Mouse (Mus musculus) inflammation-experienced regulatory T-cells, adult 6 months (primary cell): ENCODE data around the gene Irs3. TPM values are rescaled to one million over a fixed set of nuclear protein-coding genes. Genes with fewer than 3 reads are reported as not detected.

ENCODE experiments used
- ATAC-seq: one replicate; pipeline ENCODE4 v1.8.0; 2017
- polyA plus RNA-seq, 3 experiments: library from polyadenylated mRNA; unstranded; fragments of 100-300 nt; shearing (Covaris generic); gene quantifications; one replicate each; pipeline ENCODE4 v1.2.1; 2017

The Irs3 gene
- polyA plus RNA-seq, 3 experiments from 2014 or later: not detected

GRCm38 (mm10) chr5:137654746-137655145 lies 9.2 kb upstream of the Irs3 start:
- ATAC-seq: peak; percentile 46

GRCm38 (mm10) chr5:137653366-137653765 lies 7.9 kb upstream of the Irs3 start:
- ATAC-seq: no peak

GRCm38 (mm10) chr5:137652474-137652873 lies 7.0 kb upstream of the Irs3 start:
- no peak for ATAC-seq

GRCm38 (mm10) chr5:137649669-137650571 lies 4.4 kb upstream of the Irs3 start:
- no peak for ATAC-seq

- no peak for ATAC-seq
Observed at GRCm38 (mm10) chr5:137649251-137649650, 3.7 kb upstream of the Irs3 start.

GRCm38 (mm10) chr5:137647827-137648601 lies 2.5 kb upstream of the Irs3 start:
- ATAC-seq: peak; percentile 86

GRCm38 (mm10) chr5:137645091-137645651 lies 343 bp downstream of the Irs3 start:
- ATAC-seq: peak; percentile 51

- no peak for ATAC-seq
Observed at GRCm38 (mm10) chr5:137644484-137644883, 1.0 kb downstream of the Irs3 start.

GRCm38 (mm10) chr5:137642886-137643285 lies 2.6 kb downstream of the Irs3 start:
- no peak for ATAC-seq

GRCm38 (mm10) chr5:137641054-137641453 lies 4.5 kb downstream of the Irs3 start, which contains the start of gene Sap25:
TSS of gene Sap25 (plus strand) at chr5:137641334.
- no peak for ATAC-seq

- ATAC-seq: no peak
Observed at GRCm38 (mm10) chr5:137639472-137639871, 6.0 kb downstream of the Irs3 start.

- ATAC-seq: no peak
Observed at GRCm38 (mm10) chr5:137633397-137634084, 12.0 kb downstream of the Irs3 start.

GRCm38 (mm10) chr5:137631591-137631990 lies 13.9 kb downstream of the Irs3 start:
- ATAC-seq: no peak

- ATAC-seq: peak; percentile 56
Observed at GRCm38 (mm10) chr5:137631171-137631570, 14.3 kb downstream of the Irs3 start.

- ATAC-seq: no peak
Observed at GRCm38 (mm10) chr5:137630602-137631001, 14.9 kb downstream of the Irs3 start.

GRCm38 (mm10) chr5:137629906-137630545 lies 15.5 kb downstream of the Irs3 start:
- ATAC-seq: no peak

- no peak for ATAC-seq
Observed at GRCm38 (mm10) chr5:137629306-137629721, 16.2 kb downstream of the Irs3 start.

- ATAC-seq: peak; percentile 84
Observed at GRCm38 (mm10) chr5:137628498-137629305, 16.8 kb downstream of the Irs3 start, which contains the start of the genes Fbxo24, Lrch4 and Gm20605. TSS of gene Fbxo24 (minus strand) at chr5:137629002. TSS of gene Lrch4 (plus strand) at chr5:137629121. TSS of gene Gm20605 (plus strand) at chr5:137629175.

GRCm38 (mm10) chr5:137627991-137628390 lies 17.5 kb downstream of the Irs3 start:
- ATAC-seq: no peak

- no peak for ATAC-seq
Observed at GRCm38 (mm10) chr5:137623937-137624530, 21.5 kb downstream of the Irs3 start.
